Mouse (Mus musculus): ENCODE results near the gene C3.
A peak's percentile ranks its signal among the peaks of the same experiment; 100 is the strongest.

Gene C3

DNA sequence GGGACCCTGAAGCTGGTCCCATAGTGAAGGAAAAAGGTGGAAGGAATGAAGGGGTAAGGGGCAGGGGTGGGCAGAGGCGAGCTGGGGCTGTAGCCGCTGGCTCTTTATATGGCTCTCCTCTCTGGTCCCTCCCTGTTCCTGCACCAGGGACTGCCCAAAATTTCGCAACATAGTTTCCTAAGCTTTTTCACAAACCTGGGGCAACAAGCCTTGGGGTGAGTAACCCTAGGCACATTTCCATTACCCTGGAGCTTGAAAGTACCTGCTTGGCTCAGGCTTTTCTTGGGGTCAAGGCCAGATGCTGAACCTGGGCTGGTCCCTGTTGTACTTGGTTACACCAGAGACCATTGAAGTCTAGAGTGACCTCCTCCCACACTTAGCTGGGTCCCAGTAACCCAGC, at the start of gene C3:
Gene C3, minus strand, starts transcription at position 123 of the 400 bp plus-strand sequence.
- DNase-seq (ENCODE audit: low spot score in 2 of 2): no peak

DNA sequence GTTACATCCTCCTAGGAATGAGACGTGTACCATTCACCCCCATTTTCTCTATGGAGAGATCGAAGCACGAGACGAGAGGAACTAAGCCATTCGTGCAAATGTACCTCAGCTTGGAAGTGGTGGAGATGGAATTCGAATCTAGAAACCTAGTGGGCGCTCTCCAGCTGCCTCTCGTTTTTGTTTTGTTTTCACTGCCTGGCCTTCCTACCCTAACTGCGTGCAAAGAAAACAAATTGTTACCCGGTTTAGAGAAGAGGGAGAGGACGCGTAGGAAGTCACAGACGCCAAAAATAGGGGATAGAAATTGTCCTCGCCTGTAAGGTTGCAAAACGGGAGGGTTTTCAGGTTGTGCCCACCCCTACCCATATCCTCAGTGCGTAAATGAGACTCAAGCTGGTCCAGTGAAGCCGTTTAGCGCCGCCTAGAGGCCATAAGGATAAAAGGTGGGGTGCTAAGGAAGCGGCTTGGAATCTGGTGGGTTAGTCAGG, 48.7 kb upstream of the C3 start:
- peak; percentile 49 to 71 for DNase-seq (ENCODE audit: low spot score in 2 of 2)

DNA sequence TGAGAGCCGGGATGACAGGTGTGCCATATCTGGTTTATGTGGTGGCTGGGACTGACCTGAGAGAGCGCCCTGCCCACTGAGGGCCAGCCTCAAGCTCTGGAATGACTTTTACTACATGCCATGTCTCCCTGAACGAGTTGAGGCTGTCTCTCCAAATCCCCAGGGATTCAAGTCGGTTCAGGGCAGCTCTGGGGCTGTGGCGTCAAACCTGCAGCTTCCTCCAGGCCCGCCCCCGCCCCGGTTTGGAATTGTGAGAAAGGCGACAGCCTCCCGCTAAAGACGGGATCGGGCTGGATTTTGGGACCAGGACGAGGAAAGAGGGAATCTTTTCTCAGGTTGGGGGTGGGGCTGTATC, 48.0 kb upstream of the C3 start:
- no peak for DNase-seq (ENCODE audit: low spot score in 2 of 2)

DNA sequence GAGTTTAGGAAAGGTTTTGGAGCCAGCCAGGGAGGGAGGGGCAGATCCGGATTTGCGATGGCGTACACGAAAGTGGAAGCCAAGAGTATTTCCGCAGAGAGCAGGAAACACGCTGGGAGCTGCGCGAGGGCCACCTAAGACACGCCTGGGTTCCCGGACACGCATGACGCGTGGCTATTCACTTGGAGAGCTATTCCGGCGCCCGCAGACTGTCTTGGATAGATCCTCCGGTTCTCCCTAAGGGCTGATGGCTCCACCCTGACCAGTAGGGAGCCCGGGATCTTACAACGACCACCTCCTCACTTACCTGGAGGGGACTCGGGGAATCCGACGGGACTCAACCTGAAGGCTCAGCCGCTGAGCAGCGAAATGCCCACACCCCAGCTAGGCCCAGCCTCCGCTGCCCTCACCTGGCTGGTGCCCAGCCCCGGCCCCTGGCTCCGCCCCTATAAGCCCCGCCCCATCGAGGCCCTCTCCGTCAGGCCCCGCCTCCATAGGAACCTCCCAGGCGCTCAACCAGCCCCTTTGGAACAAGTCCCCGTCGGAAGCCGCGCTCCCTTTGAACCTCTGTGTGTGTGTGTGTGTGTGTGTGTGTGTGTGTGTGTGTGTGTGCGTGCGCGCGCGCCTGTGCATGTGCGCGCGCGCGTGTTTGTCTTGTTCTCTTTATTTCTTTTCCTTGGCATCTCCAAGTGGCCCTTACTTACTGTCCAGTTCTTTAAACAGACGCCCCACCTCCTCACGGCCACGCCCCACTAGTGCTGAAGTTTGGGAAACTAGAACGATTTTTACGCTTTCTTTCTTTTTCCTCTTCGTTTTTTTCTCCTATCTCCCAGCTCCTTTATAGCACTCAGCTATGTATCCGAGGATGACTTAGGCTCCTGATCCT, 47.4 kb upstream of the C3 start:
- peak; percentile 79 to 82 for DNase-seq (ENCODE audit: low spot score in 2 of 2)

DNA sequence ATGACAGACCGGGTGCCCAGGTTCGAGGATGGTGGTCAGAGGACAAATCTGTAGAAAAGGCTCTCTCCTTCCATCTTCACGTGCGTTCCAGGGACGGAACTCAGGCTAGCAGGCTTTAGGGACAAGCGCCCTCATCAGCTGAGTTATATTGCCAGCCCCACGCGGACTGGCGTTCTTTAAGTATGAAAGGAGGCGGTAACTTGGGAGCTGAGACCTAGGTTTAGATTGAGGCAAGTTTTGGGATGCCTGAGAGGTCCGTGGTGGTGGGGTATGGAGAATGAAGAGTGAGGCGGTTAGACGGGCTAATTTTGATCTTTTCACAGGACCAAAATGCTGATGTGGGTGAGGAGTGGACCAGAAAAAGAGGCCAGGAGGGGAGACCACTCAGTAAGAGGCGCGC, 46.8 kb upstream of the C3 start:
- no peak for DNase-seq (ENCODE audit: low spot score in 2 of 2)

DNA sequence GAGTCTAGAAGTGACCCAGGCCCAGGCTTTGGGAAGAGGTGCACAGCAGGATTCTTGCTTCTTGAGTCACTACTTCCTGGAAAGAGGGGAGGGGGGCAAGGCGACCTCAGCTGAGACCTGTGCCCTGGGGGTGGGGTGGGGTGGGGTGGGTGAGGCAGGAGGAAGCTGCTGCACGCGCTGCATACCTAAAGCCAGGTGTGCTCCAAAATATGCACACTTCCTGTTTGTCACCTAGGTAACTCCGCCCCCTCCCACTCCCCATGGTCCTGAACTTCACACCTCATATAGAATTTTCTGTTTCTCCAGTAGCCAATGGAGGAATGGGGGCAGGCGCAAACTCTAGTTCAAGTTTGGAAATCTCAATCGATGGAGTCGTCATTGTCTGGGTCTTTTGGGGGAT, 45.9 kb upstream of the C3 start:
- no peak for DNase-seq (ENCODE audit: low spot score in 2 of 2)

DNA sequence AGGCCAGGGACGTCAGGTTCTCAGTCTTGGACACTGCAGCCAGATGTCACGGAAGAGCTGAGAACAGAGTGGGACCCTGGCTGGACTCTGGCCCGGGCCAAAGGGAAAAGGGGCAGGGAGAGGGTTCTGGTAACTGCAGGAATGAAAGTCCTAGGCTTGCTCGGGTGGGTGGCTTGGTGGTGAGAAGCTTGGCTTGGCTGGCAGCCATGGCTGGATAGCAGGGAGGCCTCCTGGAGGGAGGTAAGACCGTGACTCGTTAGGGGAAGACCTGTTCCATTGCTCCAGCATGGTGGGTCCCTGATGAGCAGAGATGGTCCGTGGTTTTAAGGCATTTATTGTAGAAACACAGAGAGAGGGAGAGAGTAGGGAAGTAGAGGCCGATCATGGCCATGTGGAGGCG, 43.4 kb upstream of the C3 start:
- DNase-seq (ENCODE audit: low spot score in 2 of 2): no peak

DNA sequence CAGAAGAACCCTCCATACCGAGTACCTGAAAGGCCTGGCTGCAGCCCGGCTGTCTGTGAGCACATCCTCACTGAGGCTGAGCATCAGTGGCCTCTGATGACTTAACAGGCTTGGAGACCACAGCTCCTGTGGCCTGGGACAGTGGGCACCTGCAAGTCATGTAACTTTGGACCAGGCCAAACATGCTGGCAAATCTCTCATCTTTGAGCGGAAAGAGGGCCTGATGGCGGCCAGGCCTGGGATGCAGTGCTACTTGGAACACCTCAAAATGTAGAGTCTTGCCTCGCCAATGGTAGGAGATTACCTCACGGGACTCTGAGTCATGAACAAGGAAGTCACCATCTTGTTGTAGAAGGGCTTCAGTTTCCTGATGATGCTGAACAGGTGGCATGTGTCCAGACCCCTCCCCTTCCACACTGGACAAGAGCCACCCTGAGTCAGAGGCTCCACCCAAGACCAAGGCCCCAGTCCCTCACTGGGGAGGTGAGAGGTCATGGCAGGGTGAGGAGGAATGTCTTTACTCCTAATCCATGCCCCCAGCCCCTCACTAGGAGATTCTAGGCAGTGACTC, 39.7 kb upstream of the C3 start:
- DNase-seq (ENCODE audit: low spot score in 2 of 2): no peak

DNA sequence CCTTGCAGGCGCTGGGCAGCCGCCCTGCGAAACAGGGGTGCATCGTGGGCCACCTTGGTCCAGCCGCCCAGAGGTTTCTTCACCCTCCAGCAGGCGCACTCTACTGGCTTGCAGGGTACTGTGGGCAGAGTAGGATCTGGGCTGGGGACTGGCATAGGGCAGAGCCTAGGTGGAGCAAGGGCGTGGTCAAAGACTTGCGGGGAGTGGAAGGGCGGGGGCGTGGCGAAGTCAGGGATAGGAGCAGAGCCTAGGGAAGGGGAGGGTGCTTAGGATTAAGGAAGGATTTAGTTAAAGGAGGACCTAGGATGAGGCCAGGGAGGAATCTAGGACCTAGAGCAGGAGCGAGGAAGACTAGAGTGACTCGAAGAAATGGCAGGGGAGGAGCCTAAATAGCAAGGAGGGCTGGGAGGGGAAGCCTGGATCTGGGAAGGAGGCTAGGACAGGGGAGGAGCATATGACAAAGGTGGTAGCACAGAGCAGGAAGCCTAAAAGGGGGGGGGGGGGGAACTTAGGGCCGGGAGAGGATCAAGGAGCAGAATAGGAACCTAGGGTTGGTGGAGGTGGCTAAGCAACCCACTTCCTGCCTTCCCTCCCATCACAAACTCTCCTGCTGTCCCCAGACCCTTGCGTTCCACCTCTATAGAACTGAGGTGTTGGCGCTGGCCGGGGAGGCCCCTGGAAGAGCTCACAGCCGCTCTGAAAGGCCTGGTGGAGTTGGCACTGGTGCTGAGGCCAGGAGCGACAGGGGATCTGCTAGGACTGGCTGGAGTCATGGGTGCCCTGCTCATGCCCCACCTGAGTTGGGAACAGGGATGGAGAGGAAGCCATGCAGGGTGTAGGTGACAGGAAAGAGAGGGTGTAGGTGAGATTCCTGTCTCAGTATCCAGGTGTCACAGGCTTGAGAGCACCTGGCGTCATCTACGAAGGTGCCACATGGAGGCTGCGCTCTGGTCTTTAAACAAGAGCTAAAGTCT, 37.3 kb upstream of the C3 start:
- DNase-seq (ENCODE audit: low spot score in 2 of 2): peak; percentile 37 to 44

DNA sequence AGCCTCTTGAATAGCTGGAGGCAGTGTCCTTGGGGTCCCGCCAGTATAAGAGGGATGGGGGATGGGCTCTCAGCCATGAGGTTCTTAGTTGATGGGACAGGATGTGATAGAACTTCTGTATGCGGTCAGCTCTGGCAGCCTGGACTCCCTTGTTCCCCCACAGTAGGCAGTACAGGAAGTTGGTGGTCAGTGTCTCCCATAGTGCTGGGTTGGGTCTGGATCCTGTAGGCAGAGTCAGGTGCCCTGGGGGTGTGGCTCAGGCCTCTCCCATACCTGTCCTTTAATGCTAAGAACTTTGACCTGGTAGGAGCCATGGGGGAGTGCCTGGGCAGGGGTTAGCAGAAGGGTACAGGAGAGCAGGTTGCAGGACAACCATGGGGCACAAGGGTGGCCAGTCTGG, 36.2 kb upstream of the C3 start:
- no peak for DNase-seq (ENCODE audit: low spot score in 2 of 2)

DNA sequence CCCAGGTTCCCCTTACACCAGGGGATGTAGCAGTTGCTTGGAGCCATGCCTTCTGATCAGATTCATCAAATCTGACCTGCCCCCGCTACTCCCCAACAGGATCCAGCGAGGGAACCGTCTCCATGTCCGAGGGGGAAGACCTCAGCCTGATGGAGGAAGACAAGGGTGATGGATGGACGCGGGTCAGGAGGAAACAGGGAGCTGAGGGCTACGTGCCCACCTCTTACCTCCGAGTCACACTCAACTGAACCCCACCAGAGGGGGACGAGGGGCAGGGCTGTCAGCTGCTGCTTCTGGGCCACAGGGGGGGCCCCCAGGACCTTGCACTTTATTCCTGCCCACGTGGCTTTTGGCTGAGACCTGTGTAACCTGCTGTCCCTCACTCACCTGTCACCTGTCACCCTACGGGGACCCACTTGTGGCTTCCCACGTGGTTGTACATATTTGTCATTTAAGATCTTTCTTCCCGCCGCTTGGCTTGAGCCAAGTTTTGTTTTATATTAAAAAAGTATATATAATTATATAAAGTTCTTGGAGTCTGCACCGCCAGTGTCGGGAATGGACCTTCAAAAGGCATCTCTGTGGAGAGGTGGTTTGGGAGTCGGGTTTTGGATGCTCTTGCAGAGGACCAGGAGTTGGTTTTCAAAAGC, 35.1 kb upstream of the C3 start:
- no peak for DNase-seq (ENCODE audit: low spot score in 2 of 2)

DNA sequence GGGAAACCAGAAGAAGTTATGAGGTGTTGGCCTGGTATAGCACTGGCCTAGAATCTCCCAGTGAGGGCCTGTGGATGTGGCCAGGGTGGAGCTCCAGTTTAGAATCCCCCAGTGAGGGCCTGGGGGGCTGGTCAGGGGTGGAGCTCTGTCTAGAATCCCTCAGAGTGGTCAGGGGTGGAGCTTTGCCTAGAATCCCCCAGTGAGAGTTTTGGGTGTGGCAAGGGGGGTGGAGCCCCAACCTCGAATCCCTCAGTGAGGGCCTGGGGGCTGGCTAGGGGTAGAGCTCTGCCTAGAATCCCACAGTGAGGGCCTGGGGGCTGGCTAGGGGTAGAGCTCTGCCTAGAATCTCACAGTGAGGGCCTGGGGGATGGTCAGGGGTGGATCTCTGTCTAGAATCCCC, 33.9 kb upstream of the C3 start:
- no peak for DNase-seq (ENCODE audit: low spot score in 2 of 2)

DNA sequence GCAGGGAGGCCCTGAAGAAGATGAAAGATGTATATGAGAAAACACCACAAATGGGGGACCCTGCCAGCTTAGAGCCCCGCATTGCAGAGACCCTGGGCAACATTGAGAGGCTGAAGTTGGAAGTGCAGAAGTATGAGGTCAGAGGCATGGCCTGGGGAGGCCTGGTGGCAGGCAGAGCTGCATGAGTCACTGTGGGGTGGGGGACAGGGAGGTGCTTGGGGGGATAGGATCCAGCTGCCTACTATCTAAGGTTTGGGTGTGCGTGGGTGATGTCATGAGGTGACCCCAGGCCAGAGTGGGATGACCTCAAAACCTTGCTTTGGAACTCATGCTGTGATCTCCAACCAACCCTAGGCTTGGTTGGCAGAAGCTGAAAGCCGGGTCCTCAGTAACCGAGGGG, 33.4 kb upstream of the C3 start:
- no peak for DNase-seq (ENCODE audit: low spot score in 2 of 2)

DNA sequence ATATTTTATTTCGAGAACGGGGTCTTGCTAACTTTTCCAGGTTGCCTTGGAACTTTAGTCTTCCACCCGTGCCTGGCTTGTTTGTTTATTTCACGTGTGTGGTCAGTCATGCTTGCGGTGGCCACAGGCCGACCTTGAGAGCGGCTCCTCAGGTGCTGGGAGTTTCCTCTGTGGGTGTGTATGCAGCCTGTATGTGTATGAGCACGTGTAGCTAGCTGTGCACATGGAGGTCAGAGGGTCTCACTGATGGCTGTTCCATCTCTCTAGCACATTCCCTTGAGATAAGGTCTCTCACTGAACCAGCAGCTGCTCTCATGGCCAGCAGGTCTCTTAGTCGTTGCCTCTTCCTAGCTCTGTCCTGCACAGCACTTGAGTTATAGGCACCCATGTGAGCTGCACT, 32.4 kb upstream of the C3 start:
- no peak for DNase-seq (ENCODE audit: low spot score in 2 of 2)

DNA sequence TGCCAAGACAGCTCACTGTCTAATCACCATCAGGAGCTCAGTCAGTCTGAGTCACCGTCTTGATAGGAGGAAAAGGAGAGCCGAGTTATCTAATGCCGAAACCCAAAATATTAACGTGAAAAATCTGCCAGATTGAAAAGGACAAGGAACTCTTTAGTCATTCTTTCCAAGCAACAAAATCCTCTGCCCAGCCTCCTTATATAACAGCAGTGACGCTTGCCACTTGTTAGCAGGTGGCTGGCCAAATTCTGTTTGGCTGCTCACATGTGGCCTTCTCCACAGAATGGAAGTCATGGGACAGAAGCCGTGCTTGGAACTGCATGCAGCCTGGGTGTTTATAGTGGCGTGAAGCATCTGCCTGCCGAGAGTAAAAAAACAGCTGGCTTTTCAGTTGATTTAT, 31.8 kb upstream of the C3 start:
- no peak for DNase-seq (ENCODE audit: low spot score in 2 of 2)

DNA sequence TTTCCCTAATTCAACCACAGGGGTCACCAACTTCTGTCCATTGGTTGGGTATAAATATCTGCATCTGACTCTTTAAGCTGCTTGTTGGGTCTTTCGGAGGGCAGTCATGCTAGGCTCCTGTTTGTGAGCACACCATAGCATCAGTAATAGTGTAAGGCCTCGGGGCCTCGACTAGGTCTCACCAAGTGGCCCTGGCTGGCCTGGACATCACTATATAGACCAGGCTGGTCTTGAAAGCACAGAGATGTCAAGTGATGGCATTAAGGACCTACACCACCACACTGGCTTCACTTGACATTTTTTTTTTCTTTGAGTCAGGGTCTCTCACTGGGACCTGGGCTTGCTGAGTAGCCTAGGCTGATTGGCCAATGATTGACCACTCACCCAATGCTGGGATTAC, 30.3 kb upstream of the C3 start:
- DNase-seq (ENCODE audit: low spot score in 2 of 2): no peak

DNA sequence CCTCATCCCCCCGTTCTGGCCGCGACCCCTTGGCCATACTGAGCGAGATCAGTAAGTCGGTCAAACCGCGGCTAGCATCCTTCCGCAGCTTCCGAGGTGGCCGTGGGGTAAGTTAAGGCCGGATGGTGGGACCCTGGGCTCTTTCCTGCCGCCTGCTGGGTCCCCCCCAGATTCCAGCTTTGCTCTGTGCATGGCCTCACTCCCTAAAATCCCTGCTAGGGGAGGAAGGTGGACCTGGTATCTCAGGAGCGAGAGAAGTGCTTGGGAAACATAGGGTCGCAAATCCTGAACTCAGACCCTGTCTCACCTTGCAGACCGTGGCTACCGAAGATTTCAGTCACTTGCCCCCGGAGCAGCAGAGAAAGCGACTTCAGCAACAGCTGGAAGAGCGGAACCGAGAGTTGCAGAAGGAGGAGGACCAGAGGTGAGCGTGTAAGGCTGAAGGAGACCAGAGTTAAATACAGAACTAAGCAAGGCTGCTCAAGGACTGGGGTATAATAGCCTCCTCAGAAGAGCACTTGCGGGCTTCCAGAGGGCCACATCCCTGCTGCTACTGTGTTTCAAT, 29.1 kb upstream of the C3 start:
- DNase-seq (ENCODE audit: low spot score in 2 of 2): no peak

DNA sequence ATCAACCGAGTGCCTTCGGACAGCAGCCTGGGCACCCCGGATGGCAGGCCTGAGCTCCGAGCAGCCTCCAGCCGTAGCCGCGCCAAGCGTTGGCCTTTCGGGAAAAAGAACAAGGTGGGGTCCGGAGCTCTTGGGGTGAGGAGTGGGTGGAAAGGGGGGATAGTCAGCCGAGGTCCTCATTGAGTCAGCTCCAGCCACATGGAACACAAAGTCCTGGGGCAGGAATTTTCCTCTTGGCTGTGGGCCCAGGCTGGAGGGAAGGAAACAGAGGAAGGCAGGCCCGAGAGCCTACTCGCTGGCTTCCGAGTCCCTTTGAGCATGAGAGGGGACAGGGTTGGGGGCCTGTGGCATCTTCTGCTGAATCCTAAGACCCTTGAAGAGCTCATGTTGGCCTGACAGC, 27.4 kb upstream of the C3 start:
- DNase-seq (ENCODE audit: low spot score in 2 of 2): no peak

DNA sequence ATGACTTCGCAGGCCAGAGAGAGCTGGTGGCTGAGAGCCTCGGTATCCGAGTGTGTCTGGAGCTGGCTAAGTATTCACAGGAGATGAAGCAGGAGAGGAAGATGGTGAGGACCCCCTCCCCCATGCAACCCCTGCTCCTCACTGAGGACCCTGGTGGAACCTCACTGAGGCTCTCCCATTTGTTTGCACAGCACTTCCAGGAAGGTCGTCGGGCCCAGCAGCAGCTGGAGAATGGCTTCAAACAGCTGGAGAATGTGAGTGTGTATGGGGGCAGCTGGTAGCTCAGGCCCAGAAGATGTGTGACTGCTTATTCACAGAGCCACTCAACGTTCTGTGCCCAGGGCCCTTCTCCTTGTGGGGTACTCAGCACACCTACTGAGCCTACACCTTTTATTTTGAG, 25.4 kb upstream of the C3 start:
- DNase-seq (ENCODE audit: low spot score in 2 of 2): no peak

DNA sequence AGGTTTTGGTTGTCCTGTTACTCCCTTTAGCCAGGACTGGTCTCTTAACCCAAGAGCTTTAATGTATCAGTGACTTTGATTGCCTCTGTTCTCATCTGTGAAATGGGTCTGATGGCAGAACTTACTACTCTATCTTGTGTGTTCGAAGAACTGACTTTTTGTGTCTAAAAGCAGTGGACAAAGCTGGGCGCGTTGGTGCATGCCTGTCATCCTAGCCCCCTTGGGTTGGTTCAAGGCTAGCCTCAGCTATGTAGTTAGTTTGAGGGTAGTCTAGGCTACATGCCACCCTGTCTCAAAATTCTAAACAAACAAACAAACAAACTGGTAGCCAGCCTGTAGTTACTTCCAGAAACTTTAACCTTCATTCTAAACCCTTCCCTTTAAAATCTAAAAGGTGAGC, 23.5 kb upstream of the C3 start:
- DNase-seq (ENCODE audit: low spot score in 2 of 2): no peak

DNA sequence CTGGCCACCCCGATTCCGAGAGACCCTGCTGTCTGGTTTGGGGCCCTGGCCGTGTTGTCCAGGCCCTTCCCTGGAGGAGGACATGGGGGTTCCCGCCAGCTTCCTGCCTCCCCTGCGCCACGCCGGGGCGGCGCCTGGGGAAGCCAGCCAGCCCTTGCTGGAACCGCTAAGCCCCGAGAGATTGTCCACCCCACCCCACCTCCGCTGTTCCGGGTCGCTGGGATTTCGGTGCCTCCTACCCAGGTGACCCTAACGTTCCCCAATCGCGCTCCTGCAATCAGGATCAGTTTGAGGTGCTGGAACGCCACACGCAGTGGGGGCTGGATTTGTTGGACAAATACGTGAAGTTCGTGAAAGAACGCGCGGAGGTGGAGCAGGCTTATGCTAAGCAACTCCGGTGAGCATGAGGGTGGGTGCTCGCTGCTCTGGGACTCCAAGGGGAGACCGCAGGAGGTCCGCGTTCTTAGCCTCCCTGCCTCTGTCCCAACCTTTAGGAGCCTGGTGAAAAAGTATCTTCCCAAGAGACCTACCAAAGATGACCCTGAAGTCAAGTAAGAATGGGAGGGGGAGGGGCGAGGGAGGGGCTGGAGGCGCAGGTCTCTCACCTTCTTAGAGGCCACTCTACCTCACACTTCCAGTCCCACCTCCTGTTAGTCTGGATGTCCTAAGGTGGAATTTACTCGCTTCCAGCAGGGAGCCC, 22.7 kb upstream of the C3 start:
- DNase-seq (ENCODE audit: low spot score in 2 of 2): peak in 1 of 2 experiments; percentile 25
